Mouse (Mus musculus): Measurements from ENCODE around the gene Pla2g1b.

Pla2g1b gene

DNA sequence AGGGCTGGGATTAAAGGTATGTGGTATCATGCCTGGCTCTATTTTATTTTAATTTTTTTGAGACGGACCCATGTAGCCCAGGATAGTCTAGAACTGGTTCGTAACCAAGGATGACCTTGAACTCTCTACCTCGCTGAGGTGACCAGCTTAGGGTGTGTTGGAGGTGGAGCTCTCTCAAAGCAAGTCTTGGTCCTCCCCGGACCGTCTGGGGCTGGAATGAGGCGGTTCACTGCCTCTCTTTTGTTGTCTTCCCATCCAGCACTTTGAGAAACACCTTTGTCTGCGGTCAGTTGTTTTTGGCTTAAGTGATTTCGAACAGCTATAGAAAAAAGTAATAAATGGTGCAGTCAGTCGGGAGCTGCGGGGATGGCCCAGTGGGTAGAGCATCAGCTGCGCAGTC is 21.9 kb upstream of the Pla2g1b start:
- DNase-seq (ENCODE audit: low spot score in 2 of 2) = no peak

DNA sequence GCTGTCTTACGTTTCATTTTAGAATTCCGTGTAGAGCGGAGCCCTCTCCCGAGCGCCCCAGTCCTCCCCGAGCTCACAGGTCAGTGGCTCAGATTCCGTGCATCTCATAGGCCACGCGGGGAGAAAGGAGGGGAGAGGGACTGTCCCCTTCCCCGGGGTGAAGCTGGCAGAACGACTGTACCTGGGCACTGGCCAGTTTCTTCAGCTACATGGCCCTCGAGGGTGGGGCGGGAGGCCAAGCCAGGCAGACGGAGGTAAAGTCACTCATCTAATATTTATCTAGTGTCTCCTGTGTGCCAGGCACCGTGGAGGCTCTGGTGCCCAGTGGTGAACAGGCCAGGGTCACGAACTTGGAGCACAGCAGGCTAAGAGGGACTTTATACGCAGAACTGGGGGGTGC is 19.0 kb upstream of the Pla2g1b start:
- no peak for DNase-seq (ENCODE audit: low spot score in 2 of 2)

DNA sequence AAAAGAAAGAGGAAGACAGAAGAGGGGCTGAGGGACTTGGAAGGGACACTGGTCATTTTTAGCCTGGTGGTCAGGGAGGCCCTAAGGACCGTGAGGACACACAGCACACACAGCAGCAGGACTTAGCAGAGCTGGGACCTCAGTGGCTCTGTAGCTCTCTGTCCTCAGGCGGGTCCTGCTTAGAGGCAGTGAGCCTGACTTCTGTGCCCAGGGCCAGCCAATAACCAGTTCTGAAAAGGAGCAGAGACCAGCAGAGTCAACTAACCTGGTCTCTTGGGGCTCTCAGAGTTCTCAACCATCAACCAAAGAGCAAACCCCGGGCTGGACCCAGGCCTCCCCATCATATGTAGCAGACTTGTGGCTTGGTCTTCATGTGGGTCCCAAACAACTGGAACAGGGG is 16.8 kb upstream of the Pla2g1b start:
- DNase-seq (ENCODE audit: low spot score in 2 of 2) = no peak

GRCm38 (mm10) chr5:115450410-115451317 is 15.4 kb upstream of the Pla2g1b start:
- no peak for DNase-seq (ENCODE audit: low spot score in 2 of 2)

- no peak for DNase-seq (ENCODE audit: low spot score in 2 of 2)
Observed at GRCm38 (mm10) chr5:115454422-115455090, 11.5 kb upstream of the Pla2g1b start.

DNA sequence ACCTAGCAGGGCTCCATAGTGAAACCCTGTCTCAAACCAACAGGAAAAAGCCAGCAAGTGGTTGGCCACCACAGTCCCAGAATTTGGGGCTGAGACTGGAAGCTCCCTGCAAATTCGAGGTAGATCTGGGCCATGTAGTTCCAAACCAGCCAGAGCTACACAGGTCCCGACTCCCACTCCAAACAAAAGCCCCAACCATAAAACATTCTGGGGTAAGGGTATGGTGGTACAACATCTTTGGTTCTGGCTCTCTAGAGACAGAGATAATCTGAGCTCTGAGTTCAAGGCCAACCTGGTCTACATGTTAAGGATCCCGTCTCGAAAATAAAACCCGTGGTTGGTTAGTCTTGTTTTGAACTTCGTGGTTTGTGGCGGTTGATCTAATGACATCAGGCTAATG is 10.2 kb upstream of the Pla2g1b start:
- no peak for DNase-seq (ENCODE audit: low spot score in 2 of 2)

- DNase-seq (ENCODE audit: low spot score in 2 of 2) = no peak
Observed at GRCm38 (mm10) chr5:115458918-115459317, 7.1 kb upstream of the Pla2g1b start.

DNA sequence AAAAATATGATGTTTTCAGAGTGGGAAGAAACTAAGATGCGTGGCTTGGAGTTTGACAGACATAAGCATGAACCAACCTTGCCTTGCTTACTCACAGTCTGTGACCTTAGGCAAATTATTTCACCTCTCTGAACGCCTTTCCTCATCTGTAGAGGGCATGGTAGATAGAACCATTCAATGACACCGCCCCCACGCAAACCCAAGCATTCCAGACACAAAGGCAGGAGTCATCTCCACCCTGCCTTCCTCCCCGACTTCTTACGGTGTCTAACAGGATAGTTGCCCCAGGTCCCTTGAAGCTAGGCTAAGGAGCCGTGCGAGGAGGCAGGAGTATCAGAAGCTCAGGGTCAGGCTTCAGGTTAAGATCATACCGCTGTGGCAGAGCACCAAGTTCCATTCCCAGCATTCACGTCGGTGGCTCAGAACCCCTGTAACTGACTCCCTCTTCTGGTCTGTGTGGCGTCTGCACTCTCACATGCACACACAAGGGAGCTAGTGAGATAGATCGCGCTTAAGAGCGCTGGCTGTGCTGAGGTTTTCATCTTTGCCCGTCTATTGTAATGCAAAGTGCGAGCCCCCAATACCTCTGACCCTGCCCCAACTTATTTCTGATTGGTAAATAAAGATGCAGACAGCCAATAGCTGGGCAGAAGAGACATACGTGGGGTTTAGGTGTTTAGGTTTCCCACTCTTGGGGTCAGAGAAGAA is 1.5 kb upstream of the Pla2g1b start:
- no peak for DNase-seq (ENCODE audit: low spot score in 2 of 2)

DNA sequence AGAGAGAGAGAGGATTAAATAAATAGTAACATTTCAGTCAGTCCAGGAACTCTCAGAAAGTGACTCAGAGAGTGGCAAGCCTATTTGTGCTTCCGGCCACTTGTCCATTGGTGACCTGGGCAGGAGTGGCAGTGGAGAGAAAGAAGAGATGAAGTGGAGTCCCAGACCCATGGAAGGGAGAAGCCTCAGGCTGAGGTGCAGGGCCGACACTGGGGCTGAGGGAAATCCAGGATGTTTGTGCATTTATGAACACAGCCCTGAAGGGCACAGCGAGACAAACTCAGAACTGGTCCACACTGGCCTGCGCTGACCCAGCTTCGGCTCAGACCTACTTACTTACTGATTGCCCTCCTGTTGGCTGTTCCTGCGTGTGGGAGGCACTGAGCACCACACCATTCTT is 3.7 kb downstream of the Pla2g1b start:
- DNase-seq (ENCODE audit: low spot score in 2 of 2) = no peak

DNA sequence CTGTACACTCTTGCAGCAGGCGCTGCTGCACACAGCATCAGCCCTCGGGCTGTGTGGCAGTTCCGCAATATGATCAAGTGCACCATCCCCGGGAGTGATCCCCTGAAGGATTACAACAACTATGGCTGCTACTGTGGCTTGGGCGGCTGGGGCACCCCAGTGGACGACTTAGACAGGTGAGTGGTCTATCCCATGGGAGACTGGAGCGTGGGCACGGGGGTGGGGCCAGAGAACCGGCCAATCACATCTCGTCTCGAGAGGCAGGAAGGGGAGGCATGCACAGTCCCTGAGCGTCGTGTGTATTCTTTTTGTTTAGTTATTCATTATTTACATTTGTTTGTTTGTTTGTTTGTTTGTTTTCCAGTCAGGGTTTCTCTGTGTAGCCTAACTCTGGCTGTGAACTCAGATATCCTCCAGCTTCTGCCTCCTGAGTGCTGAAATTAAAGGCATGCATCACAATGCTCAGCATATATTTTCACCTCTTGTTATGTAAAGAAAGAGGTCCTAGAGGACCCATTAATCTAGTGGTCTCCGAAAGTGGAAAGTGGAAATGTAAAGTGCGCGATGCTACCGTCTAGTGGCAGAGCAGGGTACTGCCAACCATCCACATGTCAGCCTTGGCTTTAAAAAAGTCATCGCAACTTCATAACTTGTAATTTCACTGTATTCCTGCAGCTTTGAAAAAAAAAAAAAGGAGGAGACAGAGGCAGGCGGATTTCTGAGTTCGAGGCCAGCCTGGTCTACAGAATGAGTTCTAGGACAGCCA is 4.9 kb downstream of the Pla2g1b start:
- DNase-seq (ENCODE audit: low spot score in 2 of 2) = peak; percentile 56 to 79

GRCm38 (mm10) chr5:115473191-115473590 is 7.1 kb downstream of the Pla2g1b start:
- no peak for DNase-seq (ENCODE audit: low spot score in 2 of 2)

DNA sequence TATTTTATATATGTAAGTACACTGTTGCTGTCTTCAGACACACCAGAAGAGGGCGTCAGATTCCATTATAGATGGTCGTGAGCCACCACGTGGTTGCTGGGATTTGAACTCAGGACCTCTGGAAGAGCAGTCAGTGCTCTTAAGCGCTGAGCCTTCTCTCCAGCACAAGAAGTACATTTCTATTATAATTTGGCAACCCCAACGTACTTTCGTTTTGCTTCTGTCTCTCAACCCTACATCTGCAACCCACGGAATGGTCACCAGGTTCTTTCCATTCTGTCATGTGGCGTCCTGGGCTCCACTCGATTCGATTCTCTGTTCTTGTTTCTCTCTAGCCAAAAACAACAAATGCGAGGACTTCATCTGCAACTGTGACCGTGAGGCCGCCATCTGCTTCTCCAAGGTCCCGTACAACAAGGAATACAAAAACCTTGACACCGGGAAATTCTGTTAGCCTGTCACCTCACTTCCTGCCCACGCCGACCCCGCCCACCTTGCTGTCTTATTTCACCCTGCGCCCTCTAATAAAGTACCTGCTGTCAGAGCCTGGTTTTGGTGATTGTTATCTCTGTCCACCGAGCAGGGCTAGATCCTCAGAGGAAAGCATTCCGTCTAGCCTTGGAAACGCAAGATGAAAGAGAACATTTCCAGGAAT is 8.2 kb downstream of the Pla2g1b start:
- no peak for DNase-seq (ENCODE audit: low spot score in 2 of 2)

DNA sequence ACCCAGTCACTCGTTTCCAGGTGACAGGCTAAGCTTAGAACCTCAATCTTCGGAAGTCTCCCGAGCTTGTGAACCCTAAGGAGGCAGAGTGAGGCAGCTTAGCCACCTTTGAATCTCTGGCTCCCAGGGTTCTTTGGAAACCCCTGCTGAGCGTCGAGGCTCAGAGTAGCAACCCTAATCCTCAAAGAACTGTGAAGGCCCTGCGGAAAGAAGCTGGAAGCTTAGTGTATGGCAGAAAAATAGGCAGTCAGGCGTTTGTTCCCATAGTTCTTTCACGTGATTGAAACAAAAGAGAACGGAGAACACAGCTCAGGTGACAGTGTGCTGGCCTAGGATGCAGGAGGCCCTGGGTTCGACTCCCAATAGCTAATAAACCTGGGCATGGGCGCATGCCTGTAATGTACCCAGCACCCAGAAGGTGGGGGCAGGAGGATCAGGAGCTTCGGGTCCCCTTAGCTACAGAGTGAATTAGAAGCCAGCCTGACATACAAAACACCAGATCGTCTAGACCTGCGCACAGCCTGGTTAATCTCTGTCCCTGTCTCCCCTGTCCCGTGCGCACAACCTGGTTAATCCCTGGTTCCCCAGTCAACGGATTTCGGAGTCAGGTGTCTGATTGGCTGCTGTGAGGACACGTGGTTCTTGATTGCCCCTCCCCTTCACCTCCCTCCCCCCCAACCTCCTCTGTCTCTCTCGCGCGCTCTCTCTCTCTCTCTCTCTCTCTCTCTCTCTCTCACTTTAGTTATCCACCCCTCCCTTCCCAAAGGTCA is 9.5 kb downstream of the Pla2g1b start:
- DNase-seq (ENCODE audit: low spot score in 2 of 2) = no peak

DNA sequence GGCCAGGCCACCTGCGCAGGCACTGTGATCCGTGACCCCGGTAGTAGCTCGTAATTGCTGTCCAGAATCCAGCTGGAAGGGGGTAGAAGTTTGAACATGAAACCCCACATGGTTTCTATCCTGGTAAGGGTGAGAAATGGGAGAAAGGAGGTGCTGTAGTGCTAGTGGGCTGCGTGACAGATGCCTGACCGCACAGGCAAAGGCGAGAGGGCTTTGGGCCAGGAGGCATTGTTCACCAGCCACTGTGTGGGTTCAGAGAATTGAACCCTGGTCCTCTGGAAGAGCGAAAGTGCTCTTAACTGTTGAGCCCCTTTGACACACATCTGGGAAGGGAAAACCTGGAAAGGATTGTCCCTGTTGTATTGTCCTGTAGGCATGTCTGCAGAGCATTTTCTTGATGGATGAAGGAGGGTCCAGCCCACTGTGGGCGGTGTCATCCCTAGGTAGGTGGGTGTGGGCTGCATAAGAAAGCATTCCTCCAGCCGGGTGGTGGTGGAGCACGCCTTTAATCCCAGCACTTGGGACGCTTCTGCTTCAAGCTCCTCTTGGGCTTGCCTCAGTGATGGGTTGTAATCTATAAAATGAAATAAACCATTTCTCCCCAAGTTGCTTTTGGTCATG is 10.2 kb downstream of the Pla2g1b start:
- no peak for DNase-seq (ENCODE audit: low spot score in 2 of 2)

- DNase-seq (ENCODE audit: low spot score in 2 of 2) = no peak
Observed at GRCm38 (mm10) chr5:115479561-115479960, 13.5 kb downstream of the Pla2g1b start.

DNA sequence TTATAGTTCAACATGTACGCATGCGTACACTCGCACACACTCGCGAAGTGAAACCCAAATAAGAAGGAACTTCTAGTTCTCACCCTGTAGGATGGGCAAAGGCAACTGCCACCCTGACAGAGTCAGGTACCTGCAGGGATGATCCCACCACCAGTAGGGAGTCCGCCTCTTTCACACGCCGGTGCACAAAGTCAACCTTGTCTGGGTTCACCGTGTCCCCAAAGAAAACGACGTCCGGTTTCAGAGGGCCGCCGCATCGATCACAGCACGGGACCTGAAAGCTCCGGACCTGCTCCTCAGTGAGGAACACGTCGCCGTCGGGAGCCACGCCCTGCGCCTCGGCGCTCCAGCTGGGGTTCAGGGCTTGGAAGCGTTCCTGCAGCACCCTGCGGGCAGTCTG is 14.0 kb downstream of the Pla2g1b start:
- DNase-seq (ENCODE audit: low spot score in 2 of 2) = peak; percentile 20 to 52

- DNase-seq (ENCODE audit: low spot score in 2 of 2) = no peak
Observed at GRCm38 (mm10) chr5:115482390-115483265, 16.6 kb downstream of the Pla2g1b start.

- no peak for DNase-seq (ENCODE audit: low spot score in 2 of 2)
Observed at GRCm38 (mm10) chr5:115483385-115483784, 17.3 kb downstream of the Pla2g1b start.
